Mouse (Mus musculus): ENCODE data around the gene Slc40a1.

GRCm38 (mm10) chr1:45864564-45865014 lies 61.7 kb downstream of the Slc40a1 start:
- TF ChIP-seq POLR2A (IDR thresholded peaks at IDR 0.05; ENCODE audit: insufficient read depth, low read depth, low read length): no peak
- TF ChIP-seq CTCF (IDR thresholded peaks at IDR 0.05): no peak

Data from heart, adult 2 months (tissue).